Comparison of ENCODE assay signal across 8 mouse cellular contexts in genomic region chr9:15493925-15494558, GRCm38 (mm10). TPM values are rescaled to one million over a fixed set of nuclear protein-coding genes. Genes with fewer than 3 reads are reported as not detected.
DNase-seq lines count a peak whose midpoint lies in the region; ATAC-seq and TF ChIP-seq lines count a peak whose summit lies in the region.

No protein-coding gene starts in this region.

- H3K4me3 ChIP-seq in cerebellum, adult 2 months (replicated peaks; ENCODE audit: insufficient read depth, low read depth, low read length) = peak overlapping the region; percentile 49
- H3K4me3 ChIP-seq in hindbrain, embryonic 12.5 days = peak overlapping the region; percentile 82

- H3K9me3 ChIP-seq in hindbrain, embryonic 12.5 days (replicated peaks) = no peaks in the 10 kb centered on the region

- peak; percentile 76 for ATAC-seq in hindbrain, embryonic 12.5 days (ENCODE audit: low FRiP score)

- no peaks in the 10 kb centered on the region for H3K36me3 ChIP-seq in hindbrain, embryonic 12.5 days

- peak overlapping the region; percentile 88 for H3K9ac ChIP-seq in hindbrain, embryonic 12.5 days

- H3K27me3 ChIP-seq in cerebellum, adult 2 months (ENCODE audit: control insufficient read depth, insufficient read depth, low read length) = no peaks in the 10 kb centered on the region
- no peaks in the 10 kb centered on the region for H3K27me3 ChIP-seq in hindbrain, embryonic 12.5 days

- DNase-seq in Muller cell, postnatal 12 days (ENCODE audit: inconsistent ontology term) = peak; percentile 62
- DNase-seq in cerebellum, adult 2 months = peak; percentile 18 to 33
- peak; percentile 18 to 57 for DNase-seq in frontal cortex, postnatal 14 days (ENCODE audit: low spot score in 2 of 2)
- peak; percentile 55 to 60 for DNase-seq in layer of hippocampus, postnatal 25 days (ENCODE audit: extremely low spot score in 1 of 2, low spot score in 1 of 2)
- DNase-seq in lung, postnatal 10 days = peak; percentile 87
- peak; percentile 56 for DNase-seq in ovary, postnatal 14 days (ENCODE audit: low spot score)
- DNase-seq in thymus, postnatal 36 days = peak; percentile 76 to 77

- no peak overlapping the region for H3K27ac ChIP-seq in cerebellum, adult 2 months (ENCODE audit: insufficient read depth, low read length)
- peak overlapping the region; percentile 44 for H3K27ac ChIP-seq in hindbrain, embryonic 12.5 days

- no peak; the same call in 1 of the 2 replicates for TF ChIP-seq CTCF in cerebellum, adult 2 months (IDR thresholded peaks at IDR 0.05; ENCODE audit: borderline replicate concordance, insufficient read depth, low read depth, low read length)

- TF ChIP-seq POLR2A in cerebellum, adult 2 months (IDR thresholded peaks at IDR 0.05; ENCODE audit: borderline replicate concordance, insufficient read depth, low read length) = no peak

- peak overlapping the region; percentile 98 for H3K4me2 ChIP-seq in hindbrain, embryonic 12.5 days (replicated peaks)

- H3K4me1 ChIP-seq in cerebellum, adult 2 months (ENCODE audit: control insufficient read depth, insufficient read depth, low read length) = no peaks in the 10 kb centered on the region
- H3K4me1 ChIP-seq in hindbrain, embryonic 12.5 days = peaks cover 18% of the 10 kb centered on the region

- WGBS in cerebellum, adult 2 months = 5% methylated on average over 37 of the region's 37 CpGs
- 2% methylated on average over 37 of the region's 37 CpGs for WGBS in hindbrain, embryonic 12.5 days

RNA-seq across cellular contexts. Expression of gene Smco4, which starts 0.8 kb away (rescaled TPM):
- 4.6 and 5.8 TPM in 2 replicates for polyA plus RNA-seq in cerebellum, adult 2 months (2012; rRNA removed)
- 1.2 and 1.7 TPM in 2 replicates for polyA plus RNA-seq in hindbrain, embryonic 12.5 days (2016; fragmentation: Nextera tagmentation; extraction: Ambion mirVana)
- total RNA-seq in layer of hippocampus, postnatal 25 days (2021) = 1 to 10 TPM; 7.9 to 8.7 TPM

Comparison
In these comparisons a context has a peak if more than half of its experiments do, and no peak if none do; other contexts are left out.
1. DNase-seq: peak in every context shown above with its lines; median percentile 87 in lung, postnatal 10 days; 76 in thymus, postnatal 36 days; 62 in Muller cell, postnatal 12 days; 58 in layer of hippocampus, postnatal 25 days; 56 in ovary, postnatal 14 days; 38 in frontal cortex, postnatal 14 days; 26 in cerebellum, adult 2 months.